Mouse (Mus musculus): ENCODE results near the gene Frmd8.

DNA sequence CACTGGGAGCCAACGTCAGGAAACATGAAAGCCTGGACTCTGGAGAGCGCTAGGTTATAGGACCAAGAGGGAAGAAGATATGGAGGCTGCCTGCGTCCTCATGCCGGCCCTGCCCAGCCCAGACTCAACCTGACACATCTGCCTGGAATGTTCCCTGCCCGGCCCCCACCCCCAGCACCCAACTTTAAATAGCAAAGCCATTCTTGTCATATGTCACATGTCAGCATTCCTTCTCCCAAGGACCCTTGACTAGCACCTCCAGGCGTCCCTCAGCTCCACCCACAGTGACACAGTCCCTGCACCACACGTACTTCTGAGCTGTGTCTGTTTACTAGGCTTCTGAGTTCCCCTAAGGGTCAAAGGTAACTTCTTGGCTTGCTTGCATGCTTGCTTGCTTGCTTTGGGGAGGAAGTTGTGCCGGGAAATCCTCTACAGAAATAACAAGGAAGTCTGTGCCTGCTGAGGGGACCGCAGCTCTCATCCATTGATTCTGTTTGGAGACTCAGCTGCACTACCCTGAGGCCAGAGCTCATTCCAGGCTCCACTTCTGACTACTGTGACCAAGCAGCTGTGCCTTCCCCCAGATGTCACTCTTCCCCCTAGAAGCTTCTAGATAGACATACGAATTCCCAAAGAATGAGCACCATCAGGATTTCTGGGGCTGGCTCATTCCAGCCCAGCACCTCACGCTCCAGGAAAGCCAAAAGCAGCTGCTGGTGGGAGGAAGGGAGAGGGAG lies 64.8 kb downstream of the Frmd8 start:
- no peak for TF ChIP-seq CTCF (conservative IDR thresholded peaks at IDR 0.05; ENCODE audit: insufficient read depth, insufficient read length, low read depth, low read length)
- TF ChIP-seq POLR2A (IDR thresholded peaks at IDR 0.05; ENCODE audit: low read depth, low read length): no peak

Measured in kidney, adult 2 months (tissue).